Mouse (Mus musculus) bone marrow, adult 2 months (tissue): Measurements from ENCODE around the gene Ranbp10.

Experiments
- CTCF ChIP-seq: fragments of 200-500 bp; IDR thresholded peaks from 2 replicates; pipeline ENCODE4 v1.5.1; 2011; ENCODE audit warnings: low read length, control low read depth; ENCODE audit not compliant: control insufficient read depth, insufficient read depth
- POLR2A ChIP-seq: fragments of 200-500 bp; IDR thresholded peaks from 2 replicates; pipeline ENCODE4 v1.6.1; 2011; ENCODE audit warnings: low read depth, mild to moderate bottlenecking, control low read depth, low read length, borderline replicate concordance; ENCODE audit not compliant: control insufficient read depth

GRCm38 (mm10) chr8:105750606-105751005 lies 76.5 kb downstream of the Ranbp10 start:
- no peak for TF ChIP-seq CTCF
- TF ChIP-seq POLR2A: no peak
